Mouse (Mus musculus): ENCODE results near the gene Fastkd1.
"Not testable (repeated sequence)": the region's sequence is repeated elsewhere in the genome, so short reads cannot be mapped to it uniquely, and the experiment has no call there.

Gene Fastkd1

DNA sequence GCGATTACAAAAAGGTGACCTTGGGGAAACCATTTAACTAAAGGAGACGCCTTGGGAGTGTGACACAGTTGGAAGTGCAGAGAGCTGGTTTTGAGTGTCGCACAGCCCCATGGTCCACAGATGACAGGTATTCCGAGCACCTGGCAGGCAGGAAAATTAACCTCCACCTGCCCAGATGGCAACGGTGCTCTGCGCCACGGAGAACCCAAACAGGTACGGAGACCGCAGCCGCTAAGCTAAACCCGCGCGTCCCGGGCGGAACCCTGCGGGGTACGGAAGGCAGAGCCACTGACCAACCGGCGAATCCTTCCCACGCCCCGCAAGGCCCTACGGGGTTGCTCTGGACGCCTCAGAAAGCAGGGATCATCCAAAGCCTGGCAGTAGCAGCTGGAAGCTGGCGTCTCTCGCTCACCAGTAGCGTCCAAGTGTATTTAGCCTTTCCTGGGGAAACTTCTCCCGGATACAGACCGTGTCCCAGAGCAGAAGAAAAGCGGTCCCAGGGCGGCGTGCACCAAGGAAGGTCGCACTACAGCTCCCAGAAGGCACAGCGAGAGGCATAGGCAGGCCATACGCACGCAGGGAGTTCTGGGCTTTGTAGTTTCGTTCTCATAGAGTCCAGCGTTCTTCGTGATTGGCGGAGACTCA is at the start of gene Fastkd1:
Gene Fastkd1 (minus strand): TSS at position 536 of the 645 bp plus-strand sequence.
- peak; percentile 85 to 90 for DNase-seq

DNA sequence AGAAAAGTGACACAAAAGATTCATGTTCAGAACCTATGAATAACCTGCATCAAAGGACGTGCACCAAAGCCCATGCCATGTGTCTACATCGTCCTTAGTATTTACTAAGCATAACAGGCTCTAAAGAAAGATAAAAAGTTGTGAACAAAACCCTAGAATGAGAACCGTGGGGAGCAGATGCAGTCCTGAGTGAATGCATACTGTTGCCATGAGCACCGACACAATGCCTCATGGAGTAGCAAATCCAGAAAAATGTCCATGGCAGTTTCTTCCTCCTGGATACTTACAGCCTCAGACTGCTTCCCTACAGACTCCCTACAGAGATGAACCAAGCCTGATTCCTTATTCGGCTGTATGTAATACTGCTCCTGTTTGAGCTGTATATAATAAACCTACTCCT is 47.7 kb upstream of the Fastkd1 start:
- DNase-seq, result no peak

DNA sequence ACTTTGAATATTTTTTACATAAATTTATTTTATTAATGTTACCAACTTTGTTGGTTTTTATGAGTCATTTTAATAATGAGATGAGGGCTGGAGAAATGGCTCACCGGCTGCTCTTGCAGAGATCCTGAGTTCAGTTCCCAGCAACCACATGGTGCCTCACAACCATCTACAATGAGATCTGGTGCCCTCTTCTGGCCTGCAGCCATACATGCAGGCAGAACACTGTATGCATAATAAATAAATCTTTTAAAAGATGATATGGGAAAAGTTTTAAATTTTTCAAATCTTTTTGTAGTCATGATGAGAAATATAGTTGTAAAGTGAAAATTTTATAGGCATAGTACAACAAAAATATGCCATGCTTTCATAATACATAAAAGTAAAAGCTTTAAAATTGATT is 31.8 kb upstream of the Fastkd1 start:
- DNase-seq, result no peak

DNA sequence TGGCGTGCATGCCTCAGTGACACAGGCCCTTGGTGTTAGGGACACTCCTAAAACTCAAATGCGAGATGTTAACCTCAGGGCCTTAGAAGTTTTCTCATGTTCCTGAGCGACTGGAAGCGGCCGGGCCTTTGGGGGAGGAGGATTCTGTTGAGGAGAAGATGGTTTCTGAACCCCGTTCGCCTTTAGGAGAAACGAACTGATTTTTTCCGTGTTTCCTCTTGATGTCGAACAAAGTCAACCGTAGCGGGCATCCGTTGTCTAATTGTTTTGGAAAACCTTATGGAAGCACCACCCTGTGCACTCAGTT is 10.2 kb upstream of the Fastkd1 start:
- DNase-seq, result no peak

DNA sequence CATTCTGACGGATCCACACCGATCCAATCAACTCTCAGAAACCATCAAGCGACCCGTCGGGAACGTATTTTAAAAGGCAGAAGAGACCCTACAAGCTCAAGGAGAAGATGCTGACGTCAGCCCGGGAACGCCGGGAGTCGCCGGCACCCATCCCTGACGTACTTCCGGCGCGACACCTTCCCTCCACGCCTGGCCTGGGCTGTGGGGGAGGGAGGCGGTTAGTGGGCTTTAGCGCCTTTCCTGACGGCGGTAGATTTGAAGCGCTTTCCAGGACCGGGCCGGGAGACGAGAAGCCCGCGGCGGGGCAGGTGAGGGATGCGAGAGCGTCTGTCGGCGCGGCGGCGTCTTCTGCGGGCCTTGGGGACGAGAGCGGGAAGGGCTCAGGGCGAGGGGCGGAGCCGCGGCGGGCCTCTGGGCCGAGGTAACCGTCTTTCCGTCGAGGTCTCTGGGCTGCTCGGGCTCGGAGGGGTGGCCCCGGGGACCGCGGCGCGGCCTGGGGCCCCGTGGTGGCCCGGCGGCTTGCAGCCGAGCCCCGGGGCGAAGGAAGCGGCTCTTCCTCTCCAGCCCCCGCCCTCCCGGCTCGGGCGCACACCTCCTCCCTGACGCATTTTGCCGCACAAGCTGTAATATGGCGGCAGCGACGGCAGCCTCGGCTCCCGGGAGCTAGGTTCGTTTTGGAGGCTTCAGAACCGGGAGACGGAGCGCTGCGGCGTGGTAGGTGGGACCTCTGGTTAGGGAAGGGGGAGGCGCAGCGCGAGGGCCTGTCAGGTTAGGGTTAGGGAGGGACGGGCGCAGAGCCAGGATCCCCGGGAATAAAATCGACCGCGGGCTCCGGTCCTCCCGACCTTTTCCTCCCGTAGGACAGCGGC is 9.6 kb upstream of the Fastkd1 start:
- peak; percentile 96 for DNase-seq

DNA sequence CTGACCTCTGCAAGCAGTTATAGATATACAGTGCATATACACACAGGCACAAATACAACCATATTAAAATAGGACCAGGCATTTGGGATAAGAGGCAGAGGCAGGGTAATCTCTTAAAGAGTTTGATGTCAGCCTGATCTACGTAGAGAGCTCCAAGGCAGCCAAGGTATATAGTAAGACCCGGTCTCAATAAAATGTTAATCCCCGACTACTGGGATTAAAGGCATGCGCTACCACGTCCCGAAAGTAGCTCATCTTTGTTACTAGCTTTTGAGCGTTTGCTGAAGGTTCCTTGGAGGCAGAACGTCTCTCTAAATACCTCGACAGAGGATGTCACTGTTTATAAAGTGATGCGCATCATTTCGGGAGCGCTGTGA is 8.9 kb upstream of the Fastkd1 start, which contains the start of gene Ppig:
Gene Ppig (plus strand): TSS at position 273 of the 377 bp plus-strand sequence.
- no peak for DNase-seq

DNA sequence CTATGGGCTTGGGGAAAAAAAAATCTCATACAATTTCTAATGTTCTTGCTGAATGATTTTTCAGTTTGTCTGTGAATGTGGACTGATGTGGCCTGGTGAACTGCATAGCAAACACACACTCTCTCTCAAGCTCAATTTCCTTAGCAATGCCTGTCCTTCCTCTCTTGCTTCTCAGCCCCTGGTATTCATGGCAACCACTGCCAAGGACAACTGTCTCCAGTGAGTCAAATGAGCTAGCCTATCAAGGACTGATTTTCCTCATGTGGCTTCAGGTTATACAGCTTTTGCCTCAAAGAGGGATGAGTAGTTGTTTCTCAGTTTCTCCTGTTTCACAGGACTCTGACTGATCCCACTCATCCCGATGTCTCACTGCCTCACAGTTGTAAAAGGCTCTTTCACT is 5.8 kb upstream of the Fastkd1 start:
- DNase-seq, result no peak

DNA sequence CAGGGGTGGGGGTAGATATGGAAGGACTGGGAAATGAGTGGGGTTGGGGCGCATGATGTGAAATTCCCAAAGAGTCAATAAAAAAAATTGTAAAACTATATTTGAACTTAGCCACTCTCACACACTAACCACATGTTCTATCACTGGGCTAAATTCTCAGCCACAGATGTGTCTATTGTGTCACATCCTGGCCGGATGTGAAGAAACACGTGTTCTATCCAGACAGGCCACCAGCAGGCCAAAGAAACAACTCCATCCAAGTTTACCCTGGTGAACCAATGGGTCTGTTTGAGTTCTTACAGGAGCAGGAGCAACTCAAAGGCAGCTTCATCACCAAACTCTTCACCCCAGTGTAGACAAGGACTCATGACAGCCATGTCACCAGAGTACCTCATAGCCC is 3.2 kb upstream of the Fastkd1 start:
- DNase-seq, result no peak

DNA sequence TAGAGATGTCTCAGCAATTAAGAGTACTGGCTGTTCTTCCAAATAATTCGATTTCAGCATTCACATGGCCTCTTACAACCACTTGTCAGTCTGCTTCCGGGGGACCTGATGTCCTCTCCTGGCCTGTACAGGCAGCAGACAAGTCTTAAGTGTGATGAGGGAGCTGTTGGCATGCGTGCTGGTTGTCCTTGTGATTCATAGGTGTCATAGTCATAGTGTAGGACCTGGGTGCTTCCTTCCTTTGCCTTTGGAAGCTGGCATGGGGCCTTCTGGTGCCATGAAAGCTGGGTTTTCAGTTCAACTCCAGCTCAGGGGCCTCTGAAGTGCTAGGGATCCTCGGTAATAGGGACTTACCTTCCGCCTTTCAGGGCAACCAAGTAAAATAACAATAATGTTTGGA is 810 bp upstream of the Fastkd1 start:
- DNase-seq, result no peak

DNA sequence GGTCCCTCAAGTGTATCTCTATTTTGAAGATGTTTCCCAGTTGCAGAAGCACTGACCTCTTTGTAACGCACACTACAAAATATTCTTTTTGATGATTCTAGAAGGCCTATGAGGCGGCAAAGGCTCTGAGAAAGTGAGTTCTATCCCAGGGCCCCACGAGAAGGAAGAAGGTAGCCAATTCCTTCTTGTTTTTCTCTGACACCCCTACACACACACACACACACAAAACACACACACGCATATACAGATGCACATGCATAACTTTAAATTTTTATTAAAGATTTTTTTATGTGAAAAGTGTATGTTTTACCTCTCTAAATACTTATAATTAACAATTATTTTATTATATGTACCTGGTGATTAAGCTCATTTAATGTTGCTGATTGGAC is 304 bp upstream of the Fastkd1 start:
- no peak for DNase-seq

DNA sequence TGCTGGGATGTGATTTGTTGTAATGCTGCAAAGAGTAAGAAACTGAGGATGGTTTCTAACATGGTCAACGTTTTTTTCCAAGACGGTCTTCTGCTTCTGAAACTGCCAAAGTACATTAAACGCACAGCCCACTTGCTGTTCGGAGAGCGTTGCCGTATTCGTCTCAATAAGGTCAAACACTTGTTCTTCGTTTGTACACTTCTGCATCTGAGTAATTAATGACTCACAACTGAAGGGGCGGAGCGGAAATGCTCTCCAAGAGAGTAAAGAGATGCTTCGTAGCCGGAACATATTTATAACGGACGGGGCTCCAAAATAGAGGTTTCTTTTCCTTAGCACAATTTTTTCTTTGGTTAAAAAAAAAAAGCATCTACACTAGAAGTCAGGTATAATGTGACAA is 1.1 kb downstream of the Fastkd1 start:
- peak in 1 of 2 experiments; percentile 3 for DNase-seq

DNA sequence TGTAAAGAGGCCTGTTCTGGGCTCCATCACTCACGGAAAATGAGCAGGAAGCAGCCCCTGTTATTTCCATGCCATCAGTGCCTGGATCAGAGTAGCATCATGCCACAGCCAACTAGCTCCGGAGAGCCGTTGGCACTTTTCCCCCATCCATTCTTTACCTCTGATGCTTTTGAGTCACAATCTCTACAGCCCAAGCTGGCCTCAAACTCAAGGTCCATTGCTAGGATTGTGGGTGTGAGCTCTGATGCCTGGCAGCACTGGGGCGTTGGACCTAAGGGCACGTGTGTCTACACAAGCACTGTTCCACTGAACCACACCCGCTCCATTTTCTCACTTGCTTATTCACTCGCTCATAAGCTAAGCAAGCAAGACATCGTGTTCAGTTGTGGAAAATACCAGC is 12.9 kb downstream of the Fastkd1 start:
- no peak for DNase-seq

DNA sequence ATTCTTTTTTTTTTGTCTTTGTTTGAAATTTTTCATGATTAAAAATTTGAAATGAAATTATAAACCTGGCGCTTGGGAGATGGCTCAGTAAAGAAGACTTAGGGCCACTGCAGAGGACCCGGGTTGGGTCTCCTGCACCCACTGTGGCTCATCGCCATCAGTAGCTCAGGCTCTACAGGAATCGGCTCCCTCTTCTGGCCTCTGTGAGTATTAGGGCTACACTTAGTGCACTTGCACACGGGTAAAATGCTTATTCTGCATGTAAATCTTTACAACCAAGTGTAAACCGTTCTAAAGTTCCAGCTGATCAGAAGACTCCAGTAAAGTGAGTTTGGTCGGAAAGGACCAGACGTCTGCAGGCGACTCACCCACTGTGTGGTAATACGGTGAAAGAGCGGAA is 19.8 kb downstream of the Fastkd1 start:
- no peak for DNase-seq

DNA sequence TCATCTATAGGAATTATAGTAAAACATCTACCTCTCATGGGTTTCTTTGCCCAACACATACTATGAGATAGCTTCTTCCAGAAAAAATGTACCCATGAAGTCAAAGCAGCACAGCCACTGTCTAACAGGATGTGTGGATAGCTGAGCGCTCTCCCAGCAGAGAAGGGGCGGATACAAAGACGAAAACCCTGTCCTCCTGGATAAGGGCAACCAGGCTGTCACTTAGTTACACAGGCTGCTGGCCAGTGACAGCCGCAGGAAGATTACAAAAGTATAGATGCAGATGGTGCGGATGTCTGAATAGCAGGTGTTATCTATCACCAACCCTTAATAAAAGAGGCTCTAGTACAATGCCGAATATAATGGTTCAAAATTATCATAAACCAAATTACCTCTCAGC is 22.5 kb downstream of the Fastkd1 start:
- no peak for DNase-seq

DNA sequence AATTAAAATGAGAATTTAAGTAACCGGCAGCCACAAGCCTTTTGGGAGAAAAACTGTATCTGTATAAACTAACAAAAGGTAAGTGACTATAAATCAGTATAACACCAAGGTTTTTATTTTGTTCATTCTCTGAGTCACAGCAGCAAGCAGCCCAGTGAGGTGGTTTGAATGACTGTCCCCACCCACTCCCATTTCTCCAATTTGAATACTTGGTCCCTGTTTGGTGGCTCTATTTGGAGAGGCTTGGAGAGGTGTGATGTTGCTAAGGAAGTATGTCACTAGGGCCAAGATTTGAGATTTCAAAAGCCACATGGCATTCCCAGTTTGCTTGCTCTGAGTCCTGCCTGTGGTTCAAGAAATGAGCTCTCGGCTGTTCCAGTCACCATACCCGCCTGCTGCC is 23.1 kb downstream of the Fastkd1 start:
- no peak for DNase-seq

DNA sequence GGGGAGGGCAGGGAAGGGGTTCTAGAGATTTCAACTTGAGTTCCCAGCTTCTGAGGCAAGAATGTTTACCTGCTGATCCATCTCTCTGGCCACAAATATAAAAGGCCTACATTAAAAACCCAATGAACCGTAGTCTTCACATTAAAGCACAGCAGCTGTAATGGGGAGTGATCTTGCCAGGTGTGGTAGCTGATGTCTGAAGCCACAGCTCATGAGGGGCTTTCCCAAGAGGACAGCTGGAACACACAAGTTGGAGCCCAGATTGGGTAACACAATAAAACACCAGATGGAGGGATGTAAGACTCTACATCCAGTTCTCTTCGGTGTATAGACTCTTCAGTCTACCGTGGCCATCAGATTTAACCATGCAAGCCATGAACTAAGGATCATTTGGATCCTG is 28.8 kb downstream of the Fastkd1 start:
- no peak for DNase-seq

DNA sequence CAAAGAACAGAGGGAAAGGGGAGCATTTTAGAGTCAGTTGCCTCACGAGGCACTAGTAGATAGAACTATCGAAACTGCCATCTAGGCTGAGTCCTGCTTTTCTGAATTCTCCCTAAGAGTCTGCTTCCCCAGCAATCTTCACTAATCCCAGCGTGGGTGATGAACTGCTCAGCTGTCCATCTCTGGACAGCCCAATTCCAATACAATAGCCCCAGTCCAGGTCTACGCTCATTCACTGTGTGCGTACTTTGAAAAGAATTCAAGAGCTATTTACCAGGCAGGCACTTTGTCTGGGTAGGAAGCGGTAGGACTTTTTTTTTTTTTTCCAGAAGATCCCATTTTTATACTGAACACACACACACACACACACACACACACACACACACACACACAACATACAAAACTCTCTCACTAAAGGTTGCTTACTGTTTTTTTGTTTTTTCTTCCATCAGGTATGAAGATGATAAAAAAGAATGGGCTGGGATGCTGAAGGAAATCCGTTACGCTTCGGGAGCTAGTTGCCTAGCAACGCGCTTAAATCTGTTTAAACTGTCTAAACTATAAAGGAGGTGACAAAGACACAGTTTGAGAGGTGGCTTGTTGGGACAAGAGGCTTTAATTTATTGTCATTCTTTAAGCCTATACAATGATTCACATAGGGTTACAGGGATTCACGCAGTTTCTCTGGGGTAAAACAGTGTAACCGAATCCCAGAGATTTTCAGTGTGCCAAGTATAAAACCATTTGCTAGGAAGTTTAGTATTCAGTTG is 30.1 kb downstream of the Fastkd1 start:
- DNase-seq, result peak in 1 of 2 experiments; percentile 9

DNA sequence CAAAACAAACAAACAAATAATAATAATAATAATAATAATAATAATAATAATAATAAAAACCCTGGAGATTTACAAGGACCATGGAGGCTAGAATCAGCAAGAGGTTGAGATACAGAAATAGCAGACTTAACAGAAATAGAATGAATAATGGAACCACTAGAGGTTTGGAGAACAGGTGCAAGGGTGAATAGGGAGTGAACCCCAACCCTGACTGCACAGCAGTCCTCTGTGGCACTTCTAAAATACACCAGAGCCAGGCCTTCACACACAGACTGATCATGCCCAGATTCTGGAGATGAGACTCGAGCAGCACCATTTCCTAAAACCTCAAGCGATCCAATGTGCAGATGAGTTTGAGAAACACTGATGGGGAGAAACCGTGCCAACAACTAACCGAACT is 31.4 kb downstream of the Fastkd1 start:
- no peak for DNase-seq

DNA sequence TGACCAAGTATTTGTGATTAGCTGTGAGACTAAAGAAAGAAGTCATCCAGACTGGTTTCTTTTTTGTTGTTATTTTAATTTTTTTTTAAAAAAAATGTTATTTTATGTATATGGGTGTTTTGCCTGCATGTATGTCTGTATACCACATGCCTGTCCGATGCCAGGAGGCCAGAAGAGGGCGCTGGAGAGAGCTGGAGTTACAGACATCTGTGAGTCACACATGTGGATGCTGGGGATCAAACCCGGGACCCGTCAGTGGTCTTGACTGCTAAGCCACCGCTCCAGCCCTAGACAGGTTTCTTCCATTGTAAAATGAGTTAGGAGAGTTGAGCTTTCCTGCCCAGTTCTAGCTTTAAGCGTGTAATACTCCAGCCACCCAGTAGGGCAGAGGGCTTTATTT is 33.3 kb downstream of the Fastkd1 start:
- peak; percentile 16 to 29 for DNase-seq

DNA sequence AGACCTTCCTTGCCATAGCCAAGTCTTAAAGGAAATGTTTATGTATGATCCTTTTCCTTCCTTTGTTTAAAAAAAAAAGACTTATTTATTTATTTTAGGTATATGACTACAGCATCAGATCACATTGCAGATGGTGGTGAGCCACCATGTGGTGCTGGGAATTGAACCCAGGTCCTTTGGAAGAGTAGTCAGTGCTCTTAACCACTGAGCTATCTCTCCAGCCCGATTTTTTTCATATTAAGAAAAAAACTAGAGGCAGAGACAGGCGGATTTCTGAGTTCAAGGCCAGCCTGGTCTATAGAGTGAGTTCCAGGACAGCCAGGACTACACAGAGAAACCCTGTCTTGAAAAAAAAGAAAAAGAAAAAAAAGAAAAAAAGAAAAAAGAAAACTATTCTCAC is 36.1 kb downstream of the Fastkd1 start:
- not testable (repeated sequence) for DNase-seq

DNA sequence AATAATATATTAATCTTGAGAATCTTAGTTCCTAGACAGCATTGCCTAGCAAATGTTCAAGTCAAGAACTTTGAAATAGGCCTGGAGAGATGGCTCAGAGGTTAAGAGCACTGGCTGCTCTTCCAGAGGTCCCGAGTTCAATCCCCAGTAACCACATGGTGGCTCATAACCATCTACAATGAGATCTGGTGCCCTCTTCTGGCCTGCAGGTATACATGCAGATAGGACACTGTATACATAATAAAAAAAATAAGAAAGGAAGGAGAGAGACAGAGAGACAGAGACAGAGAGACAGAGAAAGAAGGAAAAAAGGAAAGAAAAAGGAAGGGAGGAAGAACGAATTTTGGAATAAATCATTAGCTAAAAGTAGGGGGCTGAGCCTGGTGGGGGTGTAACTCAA is 36.6 kb downstream of the Fastkd1 start:
- DNase-seq, result no peak

DNA sequence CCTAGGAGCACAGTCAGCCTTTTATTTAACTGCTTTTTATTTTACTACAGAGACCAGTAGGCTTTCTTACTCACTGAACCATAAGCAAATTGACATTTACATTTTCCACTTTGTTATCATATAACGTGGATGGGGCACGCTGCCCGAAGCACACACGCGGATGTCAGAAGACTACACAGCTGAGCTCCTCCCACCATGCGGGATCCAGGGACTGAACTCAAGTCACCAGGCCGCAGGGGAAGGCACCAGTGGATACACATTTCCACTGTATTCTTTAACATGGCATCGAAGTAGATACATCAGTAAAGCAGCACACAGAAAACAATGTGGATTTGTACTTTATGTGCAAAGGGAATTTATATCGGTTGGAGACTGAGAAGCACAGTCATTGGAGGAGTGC is 38.0 kb downstream of the Fastkd1 start:
- no peak for DNase-seq

DNA sequence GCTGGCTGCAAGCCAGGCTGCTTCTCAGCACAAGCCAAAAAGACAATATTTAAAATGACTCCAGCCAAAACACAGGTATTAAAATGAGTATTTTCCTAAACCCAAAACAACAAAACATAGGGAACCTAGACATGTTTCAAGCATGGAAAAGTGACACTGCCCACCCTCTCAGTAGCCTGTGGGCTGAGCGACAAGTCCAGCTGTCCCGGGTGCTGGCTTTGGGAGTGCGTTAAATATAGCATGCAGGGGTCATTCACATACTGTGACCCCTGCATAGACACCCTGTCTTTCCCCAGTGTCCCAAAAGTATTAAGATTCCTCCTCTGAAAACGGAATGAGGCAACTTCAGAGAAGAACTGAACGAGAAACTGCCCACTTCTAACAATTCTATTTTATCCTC is 39.6 kb downstream of the Fastkd1 start:
- DNase-seq, result no peak

DNA sequence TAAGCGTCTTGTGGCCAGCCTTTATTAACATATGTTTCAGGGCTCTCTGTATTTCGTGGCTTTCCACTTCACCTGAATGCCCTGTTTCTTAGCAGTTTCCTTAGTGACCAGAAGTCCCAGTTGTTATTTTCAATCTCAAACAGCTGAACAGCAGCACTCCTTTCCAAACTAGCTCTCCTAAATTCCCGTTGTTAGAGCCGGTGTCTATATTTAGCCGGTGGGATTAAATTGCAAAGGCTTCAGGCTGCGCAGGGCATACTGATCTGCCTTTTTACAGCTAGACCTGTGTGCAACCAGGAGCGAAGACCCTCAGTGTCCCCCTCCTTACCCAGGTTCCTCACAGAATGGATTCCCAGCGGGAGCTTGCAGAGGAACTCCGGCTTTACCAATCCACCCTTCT is 43.5 kb downstream of the Fastkd1 start, which contains the start of gene Klhl41:
Gene Klhl41 (plus strand): TSS at position 268 of the 400 bp plus-strand sequence.
- DNase-seq, result no peak
